Mouse (Mus musculus) intestine, embryonic 15.5 days (tissue): ENCODE measurements around the gene Fas. TPM values are rescaled to one million over a fixed set of nuclear protein-coding genes. Genes with fewer than 3 reads are reported as not detected.

Experiments
- ATAC-seq: fragments of 200-750 bp; cut with Nextera tagmentation; 2 replicates; pipeline ENCODE4 v1.8.0; 2017; ENCODE audit warnings: moderate TSS enrichment, moderate library complexity
- H3K27ac ChIP-seq: fragments of 300-500 bp; sonication (generic); 2 replicates; pipeline ENCODE4 v1.5.1; 2015; ENCODE audit warnings: mild to moderate bottlenecking, inconsistent platforms
- H3K27me3 ChIP-seq: fragments of 300-500 bp; sonication (generic); replicated peaks from 2 replicates; pipeline ENCODE4 v1.6.1; 2015; ENCODE audit warnings: inconsistent platforms
- H3K36me3 ChIP-seq: fragments of 300-500 bp; sonication (generic); 2 replicates; pipeline ENCODE4 v1.6.1; 2015; ENCODE audit warnings: inconsistent platforms
- H3K4me1 ChIP-seq: fragments of 300-500 bp; sonication (generic); replicated peaks from 2 replicates; pipeline ENCODE4 v1.6.1; 2015; ENCODE audit warnings: inconsistent platforms
- H3K4me2 ChIP-seq: fragments of 300-500 bp; sonication (generic); replicated peaks from 2 replicates; pipeline ENCODE4 v1.6.1; 2015; ENCODE audit warnings: mild to moderate bottlenecking, inconsistent platforms
- H3K4me3 ChIP-seq: fragments of 300-500 bp; sonication (generic); replicated peaks from 2 replicates; pipeline ENCODE4 v1.5.1; 2015; ENCODE audit warnings: inconsistent platforms
- H3K9ac ChIP-seq: fragments of 300-500 bp; sonication (generic); 2 replicates; pipeline ENCODE4 v1.6.1; 2015; ENCODE audit warnings: inconsistent platforms
- H3K9me3 ChIP-seq: fragments of 300-500 bp; sonication (generic); 2 replicates; pipeline ENCODE4 v1.6.1; 2016; ENCODE audit warnings: inconsistent platforms
- WGBS: fragments of 180-500 bp; shearing (Covaris S2); methylation state at CpG from one replicate; pipeline ENCODE4 v1.1.7; 2015; 5-methylcytosine and 5-hydroxymethylcytosine counted together
- polyA plus RNA-seq: library from polyadenylated mRNA; unstranded; fragments of >200 nt; fragmentation: Nextera tagmentation; extraction: Ambion mirVana; gene quantifications from 2 replicates; pipeline ENCODE4 v1.2.1, GENCODE M21; 2015

The Fas gene
- polyA plus RNA-seq, 1 experiment from 2014 or later = 3.9 TPM

DNA sequence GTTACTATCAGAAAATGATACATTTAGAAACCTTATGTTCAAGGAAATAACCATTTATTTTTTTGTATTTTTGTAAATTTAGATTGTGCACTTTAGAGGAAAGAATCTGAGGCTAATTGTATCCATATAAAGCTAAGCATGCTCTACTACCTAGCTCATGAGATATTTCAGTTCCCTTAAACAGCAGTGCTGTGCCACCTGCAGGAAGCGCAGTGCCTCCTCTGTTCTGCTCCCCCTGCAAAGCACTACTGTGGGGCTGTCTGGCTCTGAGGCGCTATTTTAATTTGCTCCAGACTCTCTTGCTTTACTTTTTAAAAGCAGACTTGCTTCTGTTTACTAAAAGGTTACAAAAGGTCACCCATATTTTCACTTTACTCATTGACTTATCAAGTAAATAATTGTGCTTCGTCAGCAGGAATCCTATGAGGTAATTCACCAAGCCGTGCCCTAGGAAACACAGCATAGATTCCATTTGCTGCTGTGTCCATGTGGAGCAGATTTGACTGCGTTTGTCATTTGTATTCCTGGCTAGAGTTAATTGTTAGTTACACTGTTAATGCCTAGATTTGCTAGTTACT, 21.8 kb downstream of the Fas start:
- no peaks in the 10 kb centered on the region for H3K36me3 ChIP-seq
- no peak overlapping the region for H3K9ac ChIP-seq
- WGBS = 39% methylated on average over 5 of the region's 5 CpGs
- H3K27ac ChIP-seq = no peak overlapping the region
- H3K4me2 ChIP-seq = no peak overlapping the region
- no peak for ATAC-seq
- H3K4me3 ChIP-seq = no peak overlapping the region
- H3K9me3 ChIP-seq = no peaks in the 10 kb centered on the region
- H3K27me3 ChIP-seq = no peaks in the 10 kb centered on the region
- H3K4me1 ChIP-seq = no peaks in the 10 kb centered on the region

DNA sequence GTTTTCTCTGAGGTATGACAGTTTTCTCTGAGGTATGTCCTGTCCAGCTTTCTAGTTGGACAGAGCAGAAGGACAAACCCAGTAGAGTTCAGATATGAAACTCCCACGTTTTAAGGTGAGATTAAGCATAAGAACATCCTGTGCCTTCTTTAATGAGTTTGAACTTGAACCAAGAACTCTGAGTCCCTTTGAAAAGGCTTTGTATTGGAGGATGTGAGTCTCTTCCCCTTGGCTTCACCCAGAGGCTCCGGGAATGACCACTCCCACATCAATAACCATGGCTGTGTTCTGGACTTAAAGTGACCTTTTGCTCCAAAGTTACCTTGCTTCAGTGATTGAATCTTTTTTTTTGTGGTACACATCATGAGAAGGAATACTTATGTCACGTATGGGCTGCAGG, 37.6 kb downstream of the Fas start:
- Histone ChIP-seq H3K9ac (no peak overlapping the region), H3K27ac (no peak overlapping the region), H3K4me3 (no peak overlapping the region), H3K9me3 (no peaks in the 10 kb centered on the region), H3K4me2 (no peak overlapping the region), H3K4me1 (no peaks in the 10 kb centered on the region), H3K27me3 (no peaks in the 10 kb centered on the region), H3K36me3 (no peaks in the 10 kb centered on the region)
- ATAC-seq = no peak
- 56% methylated on average over 3 of the region's 3 CpGs for WGBS

DNA sequence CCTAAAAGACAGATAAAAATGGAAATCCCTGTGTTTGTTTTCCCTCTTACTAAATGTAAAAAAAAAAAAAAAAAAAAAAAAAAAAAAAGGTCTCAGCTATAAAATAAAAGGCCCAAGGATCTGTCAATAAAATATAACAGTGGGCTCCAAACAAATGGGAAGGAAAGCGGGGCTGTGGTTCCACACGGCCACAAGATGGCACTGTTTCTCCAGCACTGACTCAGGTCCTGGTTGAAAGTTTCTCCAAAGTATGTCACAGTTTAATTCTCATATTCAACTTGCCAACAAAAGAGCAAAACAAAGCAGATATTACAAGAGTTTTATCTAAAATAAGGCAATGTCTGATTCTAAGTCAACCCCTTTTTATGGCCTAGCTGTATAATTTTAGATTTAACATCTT, 43.8 kb downstream of the Fas start:
- Histone ChIP-seq H3K4me1 (no peaks in the 10 kb centered on the region), H3K27me3 (no peaks in the 10 kb centered on the region), H3K36me3 (no peaks in the 10 kb centered on the region), H3K27ac (no peak overlapping the region), H3K9me3 (no peaks in the 10 kb centered on the region), H3K9ac (no peak overlapping the region), H3K4me3 (no peak overlapping the region), H3K4me2 (no peak overlapping the region)
- WGBS = 1% methylated on average over 2 of the region's 2 CpGs
- ATAC-seq = no peak

DNA sequence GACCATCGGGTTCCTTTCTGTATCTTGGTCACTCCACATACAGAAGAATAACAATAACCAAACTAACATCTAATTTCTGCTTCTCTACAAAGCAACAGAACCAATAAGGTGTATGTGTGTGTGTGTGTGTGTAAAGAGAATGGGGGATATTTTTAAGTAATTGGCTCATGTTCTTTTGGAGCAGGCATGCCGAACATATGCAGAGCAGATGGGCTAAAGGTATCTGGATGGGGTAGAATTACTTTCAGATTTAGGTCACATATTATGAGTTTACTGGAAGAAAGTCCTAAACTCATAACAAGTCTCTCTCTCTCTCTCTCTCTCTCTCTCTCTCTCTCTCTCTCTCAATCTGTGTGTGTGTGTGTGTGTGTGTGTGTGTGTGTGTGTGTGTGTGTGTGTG, 54.2 kb downstream of the Fas start:
- Histone ChIP-seq H3K4me3 (no peak overlapping the region), H3K36me3 (no peaks in the 10 kb centered on the region), H3K27ac (no peak overlapping the region), H3K27me3 (no peaks in the 10 kb centered on the region), H3K9me3 (no peaks in the 10 kb centered on the region), H3K9ac (no peak overlapping the region), H3K4me2 (no peak overlapping the region), H3K4me1 (no peaks in the 10 kb centered on the region)
- no peak for ATAC-seq
- 77% methylated on average over 2 of the region's 2 CpGs for WGBS

DNA sequence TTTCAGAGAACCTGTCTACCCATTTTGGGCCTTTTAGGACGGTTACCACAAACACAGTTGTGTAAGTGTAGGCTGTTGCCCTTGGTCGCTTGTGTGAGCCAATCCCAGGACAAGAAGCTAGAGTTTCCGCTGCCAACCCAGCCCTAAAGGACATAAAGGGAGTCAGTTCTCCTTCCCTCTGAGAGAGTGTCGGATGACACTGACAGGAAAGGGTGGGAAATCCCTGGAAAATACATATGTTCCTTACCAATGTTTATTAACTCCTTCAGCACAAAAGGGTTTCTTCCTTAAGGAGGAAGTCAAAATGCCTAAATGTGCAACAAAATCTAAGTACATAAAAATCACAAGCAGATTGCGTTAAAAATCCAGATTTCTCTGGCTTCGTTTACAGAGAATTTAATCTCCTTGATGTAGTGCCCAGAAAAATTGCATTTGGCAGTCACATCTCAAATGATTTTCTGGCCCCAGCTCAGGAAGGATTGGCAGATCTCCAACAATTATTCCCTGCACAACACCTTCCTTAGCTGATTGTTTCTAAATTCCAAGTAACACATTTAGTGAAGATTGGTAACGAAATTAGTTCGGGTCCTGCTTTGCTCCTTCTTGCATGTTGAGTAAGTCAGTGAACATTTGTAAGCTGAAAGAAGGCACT, 55.3 kb downstream of the Fas start:
- WGBS = 46% methylated on average over 8 of the region's 8 CpGs
- Histone ChIP-seq H3K9ac (no peak overlapping the region), H3K36me3 (no peaks in the 10 kb centered on the region), H3K27ac (no peak overlapping the region), H3K4me2 (no peak overlapping the region), H3K4me3 (no peak overlapping the region), H3K27me3 (no peaks in the 10 kb centered on the region), H3K9me3 (no peaks in the 10 kb centered on the region), H3K4me1 (no peaks in the 10 kb centered on the region)
- ATAC-seq = no peak

DNA sequence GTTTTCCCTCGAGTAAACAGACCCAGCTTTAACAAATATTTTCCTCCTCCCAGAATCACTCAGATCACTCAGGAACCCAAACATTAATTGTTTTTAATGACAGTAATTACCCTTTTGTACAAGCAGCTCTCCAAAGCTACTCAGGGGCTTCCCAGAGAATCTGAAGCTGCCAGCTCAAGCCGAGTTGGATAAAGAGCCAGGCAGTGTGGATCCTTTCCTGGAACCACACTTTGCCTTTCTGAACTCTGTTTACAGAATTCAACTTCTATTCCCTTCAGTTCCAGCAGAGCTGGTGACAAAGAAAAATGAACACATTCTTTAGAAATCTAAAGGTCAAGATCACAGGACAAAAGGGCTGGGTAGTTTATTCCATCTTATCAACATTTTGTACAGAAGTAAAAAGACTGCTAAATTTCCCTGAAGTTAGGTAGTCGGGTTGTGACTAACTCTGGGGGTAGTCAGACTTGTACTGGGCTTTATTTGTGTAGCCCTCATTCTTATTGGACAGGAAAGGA, 62.9 kb downstream of the Fas start:
- H3K4me3 ChIP-seq = no peak overlapping the region
- no peaks in the 10 kb centered on the region for H3K9me3 ChIP-seq
- H3K9ac ChIP-seq = no peak overlapping the region
- H3K4me1 ChIP-seq = no peaks in the 10 kb centered on the region
- H3K4me2 ChIP-seq = no peak overlapping the region
- ATAC-seq = no peak
- WGBS = 19% methylated on average over 3 of the region's 3 CpGs
- H3K27ac ChIP-seq = no peak overlapping the region
- H3K36me3 ChIP-seq = no peaks in the 10 kb centered on the region
- no peaks in the 10 kb centered on the region for H3K27me3 ChIP-seq

DNA sequence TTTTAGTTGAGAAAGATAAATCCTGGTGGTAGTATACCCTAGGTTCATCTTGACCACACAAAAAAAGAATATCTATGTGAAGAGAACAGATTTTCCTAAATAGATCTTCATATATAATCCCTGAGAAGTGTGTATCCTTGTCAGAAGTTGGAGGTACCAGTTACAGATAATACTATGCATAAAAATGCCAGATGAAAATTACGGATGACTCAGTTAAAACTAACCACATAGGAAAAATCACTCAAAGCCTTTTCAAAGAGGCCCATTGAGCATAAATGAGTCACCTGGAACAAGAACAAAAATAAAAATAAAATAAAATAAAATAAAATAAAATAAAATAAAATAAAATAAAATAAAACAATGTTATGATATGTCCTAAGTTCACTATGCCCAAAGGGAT, 72.2 kb downstream of the Fas start:
- Histone ChIP-seq H3K9ac (no peak overlapping the region), H3K27ac (no peak overlapping the region), H3K9me3 (no peaks in the 10 kb centered on the region), H3K4me1 (no peaks in the 10 kb centered on the region), H3K4me3 (no peak overlapping the region), H3K4me2 (no peak overlapping the region), H3K36me3 (no peaks in the 10 kb centered on the region), H3K27me3 (no peaks in the 10 kb centered on the region)
- 98% methylated on average over 1 of the region's 1 CpGs for WGBS
- no peak for ATAC-seq

DNA sequence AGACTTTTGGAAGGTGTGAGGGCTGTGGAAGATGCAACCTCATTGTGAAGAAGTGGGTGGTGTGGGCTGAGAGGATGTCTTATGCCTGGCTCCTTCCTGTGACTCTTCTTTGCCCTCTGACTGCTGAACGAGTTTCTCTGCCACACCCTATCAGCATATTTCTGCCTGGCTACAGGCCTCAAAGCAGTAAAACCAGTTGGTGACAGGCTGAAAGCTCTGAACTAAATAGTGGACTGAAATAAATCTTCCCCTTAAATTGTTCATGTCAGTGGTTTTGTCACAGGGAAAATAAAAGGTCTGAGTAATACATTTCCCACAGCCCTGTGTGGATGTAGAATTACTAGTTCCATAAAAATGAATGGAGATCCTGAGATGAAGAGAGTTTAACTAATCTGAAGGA, 79.1 kb downstream of the Fas start:
- Histone ChIP-seq H3K9ac (no peak overlapping the region), H3K4me2 (no peak overlapping the region), H3K4me1 (0 out of 2 replicates have a peak, but pooled peaks cover 2% of the 10 kb centered on the region), H3K27ac (no peak overlapping the region), H3K9me3 (no peaks in the 10 kb centered on the region), H3K4me3 (no peak overlapping the region), H3K27me3 (no peaks in the 10 kb centered on the region), H3K36me3 (no peaks in the 10 kb centered on the region)
- peak; percentile 86 for ATAC-seq
- WGBS = 16% methylated on average over 1 of the region's 1 CpGs

DNA sequence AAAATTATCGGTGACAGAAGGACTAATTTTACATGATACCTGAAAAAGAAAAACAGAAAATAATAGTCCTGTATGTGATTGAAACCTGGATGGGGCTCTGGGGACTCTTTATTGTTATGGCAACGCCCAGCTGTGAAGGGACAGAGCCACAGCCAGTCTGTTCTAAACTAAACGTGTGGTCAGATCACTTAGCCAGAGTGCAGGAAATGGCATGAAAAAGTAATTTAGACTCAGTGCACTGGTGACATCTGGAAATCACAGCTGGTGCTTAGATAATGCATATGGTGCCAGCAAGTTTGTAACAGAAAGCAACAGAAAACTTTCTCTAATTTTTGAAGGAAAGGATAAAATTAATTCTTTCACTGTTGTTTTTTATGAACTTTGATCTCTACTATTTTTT, 79.9 kb downstream of the Fas start:
- Histone ChIP-seq H3K9me3 (no peaks in the 10 kb centered on the region), H3K9ac (no peak overlapping the region), H3K36me3 (no peaks in the 10 kb centered on the region), H3K27me3 (no peaks in the 10 kb centered on the region), H3K4me3 (no peak overlapping the region), H3K27ac (no peak overlapping the region), H3K4me2 (no peak overlapping the region), H3K4me1 (0 out of 2 replicates have a peak, but pooled peaks cover 2% of the 10 kb centered on the region)
- ATAC-seq = 0 out of 2 replicates have a peak, but pooled peaks have one; percentile 36
- WGBS = 41% methylated on average over 3 of the region's 3 CpGs

Other genes with a start within 250 kb of the Fas start
- gene Lipn, start 223.3 kb upstream of the Fas start, polyA plus RNA-seq = not detected in 2 replicates
- not detected in 2 replicates for gene Lipm, start 189.7 kb upstream of the Fas start, polyA plus RNA-seq
- 1.5 and 1.7 TPM in 2 replicates for gene Ankrd22, start 124.6 kb upstream of the Fas start, polyA plus RNA-seq
- 19.6 and 20.2 TPM in 2 replicates for gene Stambpl1, start 98.4 kb upstream of the Fas start, polyA plus RNA-seq
- gene Acta2, start 35.1 kb upstream of the Fas start, polyA plus RNA-seq = 1,375 and 1,410 TPM in 2 replicates
- 3.2 and 4.2 TPM in 2 replicates for gene Ch25h, start 184.5 kb downstream of the Fas start, polyA plus RNA-seq
- 30.7 and 34.9 TPM in 2 replicates for gene Lipa, start 236.8 kb downstream of the Fas start, polyA plus RNA-seq